ENCODE assay signal across 8 mouse cellular contexts in the genomic region with DNA sequence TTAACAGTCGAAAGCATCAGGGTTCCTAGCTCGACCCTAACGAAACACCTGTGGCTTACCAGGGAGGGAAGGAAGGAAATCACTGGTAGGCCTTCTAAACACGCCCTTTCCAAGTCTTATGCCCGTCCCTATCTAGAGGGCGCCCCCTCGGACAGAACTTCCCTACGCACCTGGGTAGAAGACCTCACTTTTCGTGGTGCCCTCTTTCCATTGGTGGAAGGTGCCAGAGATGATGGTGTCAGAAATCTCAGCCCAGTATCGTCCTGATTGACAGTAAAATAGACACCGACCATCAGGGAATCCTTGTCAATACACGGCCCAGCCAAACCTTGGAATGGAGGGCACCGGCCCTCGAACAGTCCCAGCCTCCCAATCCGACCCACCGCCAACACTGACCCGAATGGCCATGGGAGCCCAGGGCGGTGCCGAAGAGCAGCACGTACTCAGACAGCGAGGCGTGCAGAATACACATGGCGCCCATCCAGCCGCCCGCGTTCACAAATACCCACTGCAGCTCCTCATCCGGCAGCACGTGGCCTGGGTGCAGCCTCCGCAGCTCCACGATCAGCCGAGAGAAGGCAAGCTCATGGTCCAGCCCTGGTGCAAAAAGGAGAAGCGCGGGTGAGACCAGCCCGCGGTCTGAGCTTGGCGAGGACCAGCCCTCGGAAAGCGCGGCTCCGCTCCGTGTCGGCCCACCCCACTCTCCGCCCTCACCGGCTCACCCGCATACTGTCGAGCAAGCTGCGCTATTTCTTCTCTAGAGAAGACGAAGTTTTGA. TPM values are rescaled to one million over a fixed set of nuclear protein-coding genes. Genes with fewer than 3 reads are reported as not detected.
DNase-seq lines count a peak whose midpoint lies in the region; ATAC-seq and TF ChIP-seq lines count a peak whose summit lies in the region.

No protein-coding gene starts in this region.

- peaks cover 2% of the 10 kb centered on the region for H3K36me3 ChIP-seq in neural tube, embryonic 11.5 days (ENCODE audit: control insufficient read depth, insufficient read depth, low read length)
- H3K36me3 ChIP-seq in kidney, postnatal 0 days (ENCODE audit: insufficient read depth, low read length): 0 out of 2 replicates have a peak, but pooled peaks cover 4% of the 10 kb centered on the region
- 0 out of 2 replicates have a peak, but pooled peaks cover 10% of the 10 kb centered on the region for H3K36me3 ChIP-seq in lung, embryonic 15.5 days

- H3K27me3 ChIP-seq in neural tube, embryonic 11.5 days (ENCODE audit: control insufficient read depth, insufficient read depth, low read length): no peaks in the 10 kb centered on the region
- no peaks in the 10 kb centered on the region for H3K27me3 ChIP-seq in cerebellum, adult 2 months (ENCODE audit: control insufficient read depth, insufficient read depth, low read length)
- no peaks in the 10 kb centered on the region for H3K27me3 ChIP-seq in kidney, postnatal 0 days (ENCODE audit: insufficient read depth, low read length)
- no peaks in the 10 kb centered on the region for H3K27me3 ChIP-seq in lung, embryonic 15.5 days

- peak; percentile 79 for ATAC-seq in neural tube, embryonic 11.5 days (ENCODE audit: insufficient read depth, low FRiP score, low TSS enrichment)
- peak; percentile 52 for ATAC-seq in frontal cortex, adult (ENCODE audit: low TSS enrichment)
- ATAC-seq in kidney, postnatal 0 days (replicated peaks; ENCODE audit: low FRiP score, low read depth): peak; percentile 62
- peak; percentile 80 for ATAC-seq in lung, embryonic 15.5 days (ENCODE audit: borderline replicate concordance, extremely low read depth, low FRiP score, low TSS enrichment)

- peak overlapping the region; percentile 50 for H3K9ac ChIP-seq in neural tube, embryonic 11.5 days (ENCODE audit: low read length)
- H3K9ac ChIP-seq in kidney, postnatal 0 days (ENCODE audit: low read depth, low read length): peak overlapping the region; percentile 60
- H3K9ac ChIP-seq in lung, embryonic 15.5 days: peak overlapping the region; percentile 49

- no peaks in the 10 kb centered on the region for H3K9me3 ChIP-seq in neural tube, embryonic 11.5 days (ENCODE audit: control insufficient read depth, low read length)
- no peaks in the 10 kb centered on the region for H3K9me3 ChIP-seq in kidney, postnatal 0 days (replicated peaks; ENCODE audit: low read length)
- H3K9me3 ChIP-seq in lung, embryonic 15.5 days: no peaks in the 10 kb centered on the region

- no peak for DNase-seq in neural tube, embryonic 11.5 days (ENCODE audit: low spot score)
- DNase-seq in neural tube, embryonic 10.5 days (ENCODE audit: extremely low spot score, low spot score): no peak
- peak in 1 of 2 experiments; percentile 65 for DNase-seq in cerebellum, adult 2 months
- no peak for DNase-seq in kidney, postnatal 0 days (ENCODE audit: low spot score)
- DNase-seq in right cerebral cortex, adult 2 months (ENCODE audit: low spot score in 2 of 2): peak; percentile 72 to 82
- no peak for DNase-seq in yolk sac, embryonic 10.5 days (ENCODE audit: low spot score)

- 0 out of 2 replicates have a peak overlapping the region, but pooled peaks have one; percentile 4 for H3K27ac ChIP-seq in neural tube, embryonic 11.5 days (ENCODE audit: low read depth, low read length)
- H3K27ac ChIP-seq in cerebellum, adult 2 months (ENCODE audit: insufficient read depth, low read length): peak overlapping the region; percentile 60; the same call in 1 of the 2 replicates
- peak overlapping the region; percentile 47 for H3K27ac ChIP-seq in kidney, postnatal 0 days
- H3K27ac ChIP-seq in lung, embryonic 15.5 days: peak overlapping the region; percentile 80

- TF ChIP-seq POLR2A in cerebellum, adult 2 months (IDR thresholded peaks at IDR 0.05; ENCODE audit: borderline replicate concordance, insufficient read depth, low read length): no peak

- peaks cover 6% of the 10 kb centered on the region; the same call in 1 of the 2 replicates for H3K4me1 ChIP-seq in neural tube, embryonic 11.5 days (ENCODE audit: control insufficient read depth, insufficient read depth, low read length)
- H3K4me1 ChIP-seq in cerebellum, adult 2 months (ENCODE audit: control insufficient read depth, insufficient read depth, low read length): peaks cover 5% of the 10 kb centered on the region; the same call in 1 of the 2 replicates
- H3K4me1 ChIP-seq in kidney, postnatal 0 days (replicated peaks; ENCODE audit: insufficient read depth, low read length): 0 out of 2 replicates have a peak, but pooled peaks cover 4% of the 10 kb centered on the region
- H3K4me1 ChIP-seq in lung, embryonic 15.5 days: peaks cover 17% of the 10 kb centered on the region

- peak overlapping the region; percentile 92 for H3K4me2 ChIP-seq in neural tube, embryonic 11.5 days (ENCODE audit: low read depth)
- H3K4me2 ChIP-seq in kidney, postnatal 0 days (ENCODE audit: low read length): peak overlapping the region; percentile 91
- H3K4me2 ChIP-seq in lung, embryonic 15.5 days: peak overlapping the region; percentile 90

- under 1% methylated on average over 48 of the region's 48 CpGs for WGBS in neural tube, embryonic 11.5 days
- WGBS in cerebellum, adult 2 months: under 1% methylated on average over 48 of the region's 48 CpGs
- under 1% methylated on average over 44 of the region's 48 CpGs for WGBS in kidney, postnatal 0 days
- under 1% methylated on average over 48 of the region's 48 CpGs for WGBS in lung, embryonic 15.5 days

- H3K4me3 ChIP-seq in neural tube, embryonic 11.5 days (ENCODE audit: low read depth, low read length): peak overlapping the region; percentile 57
- peak overlapping the region; percentile 79 for H3K4me3 ChIP-seq in cerebellum, adult 2 months (replicated peaks; ENCODE audit: insufficient read depth, low read depth, low read length)
- H3K4me3 ChIP-seq in kidney, postnatal 0 days (replicated peaks; ENCODE audit: low read depth, low read length): peak overlapping the region; percentile 54
- peak overlapping the region; percentile 61 for H3K4me3 ChIP-seq in lung, embryonic 15.5 days

- TF ChIP-seq CTCF in cerebellum, adult 2 months (IDR thresholded peaks at IDR 0.05; ENCODE audit: borderline replicate concordance, insufficient read depth, low read depth, low read length): no peak
- TF ChIP-seq CTCF in kidney, postnatal 0 days (IDR thresholded peaks at IDR 0.05; ENCODE audit: low read depth): peak; percentile 36

RNA-seq across cellular contexts. Expression of gene Arid3c, which starts 9.6 kb away (rescaled TPM):
- polyA plus RNA-seq in neural tube, embryonic 11.5 days (2014; fragmentation: Nextera tagmentation; extraction: Ambion mirVana): 1.2 and 2.0 TPM in 2 replicates
- polyA plus RNA-seq in cerebellum, adult 2 months (2012; rRNA removed): 0.16 and 0.18 TPM in 2 replicates
- 0.08 and 0.14 TPM in 2 replicates for polyA plus RNA-seq in kidney, postnatal 0 days (2015; fragmentation: Nextera tagmentation; extraction: Ambion mirVana)
- polyA plus RNA-seq in lung, embryonic 15.5 days (2015; fragmentation: Nextera tagmentation; extraction: Ambion mirVana): not detected in 2 replicates

RNA-seq across cellular contexts. Expression of gene Galt, which starts 14.5 kb away (rescaled TPM):
- 22.7 and 25.3 TPM in 2 replicates for polyA plus RNA-seq in neural tube, embryonic 11.5 days (2014; fragmentation: Nextera tagmentation; extraction: Ambion mirVana)
- polyA plus RNA-seq in cerebellum, adult 2 months (2012; rRNA removed): 196 and 206 TPM in 2 replicates
- 72.1 and 75.2 TPM in 2 replicates for polyA plus RNA-seq in kidney, postnatal 0 days (2015; fragmentation: Nextera tagmentation; extraction: Ambion mirVana)
- polyA plus RNA-seq in lung, embryonic 15.5 days (2015; fragmentation: Nextera tagmentation; extraction: Ambion mirVana): 29.2 and 30.8 TPM in 2 replicates

RNA-seq across cellular contexts. Expression of gene Sigmar1, which starts 15.4 kb away (rescaled TPM):
- 77.8 and 83.7 TPM in 2 replicates for polyA plus RNA-seq in neural tube, embryonic 11.5 days (2014; fragmentation: Nextera tagmentation; extraction: Ambion mirVana)
- 65.9 and 71.1 TPM in 2 replicates for polyA plus RNA-seq in cerebellum, adult 2 months (2012; rRNA removed)
- polyA plus RNA-seq in kidney, postnatal 0 days (2015; fragmentation: Nextera tagmentation; extraction: Ambion mirVana): 58.4 and 64.4 TPM in 2 replicates
- 75.5 and 80.2 TPM in 2 replicates for polyA plus RNA-seq in lung, embryonic 15.5 days (2015; fragmentation: Nextera tagmentation; extraction: Ambion mirVana)

RNA-seq across cellular contexts. Expression of gene Dctn3, which starts 17.6 kb away (rescaled TPM):
- polyA plus RNA-seq in neural tube, embryonic 11.5 days (2014; fragmentation: Nextera tagmentation; extraction: Ambion mirVana): 171 and 180 TPM in 2 replicates
- polyA plus RNA-seq in cerebellum, adult 2 months (2012; rRNA removed): 162 and 167 TPM in 2 replicates
- 152 and 154 TPM in 2 replicates for polyA plus RNA-seq in kidney, postnatal 0 days (2015; fragmentation: Nextera tagmentation; extraction: Ambion mirVana)
- polyA plus RNA-seq in lung, embryonic 15.5 days (2015; fragmentation: Nextera tagmentation; extraction: Ambion mirVana): 133 and 136 TPM in 2 replicates

RNA-seq across cellular contexts. Expression of gene Rpp25l, which starts 27.2 kb away (rescaled TPM):
- 80.4 and 81.2 TPM in 2 replicates for polyA plus RNA-seq in neural tube, embryonic 11.5 days (2014; fragmentation: Nextera tagmentation; extraction: Ambion mirVana)
- 43.3 and 44.7 TPM in 2 replicates for polyA plus RNA-seq in cerebellum, adult 2 months (2012; rRNA removed)
- polyA plus RNA-seq in kidney, postnatal 0 days (2015; fragmentation: Nextera tagmentation; extraction: Ambion mirVana): 63.3 and 65.2 TPM in 2 replicates
- 80.4 and 89.8 TPM in 2 replicates for polyA plus RNA-seq in lung, embryonic 15.5 days (2015; fragmentation: Nextera tagmentation; extraction: Ambion mirVana)

Comparison
In these comparisons a context has a peak if more than half of its experiments do, and no peak if none do; other contexts are left out.
1. DNase-seq: peak in right cerebral cortex, adult 2 months (2 of 2); none in neural tube, embryonic 11.5 days (single experiment), neural tube, embryonic 10.5 days (single experiment), kidney, postnatal 0 days (single experiment) and yolk sac, embryonic 10.5 days (single experiment).
2. H3K27ac ChIP-seq: peak in every context shown above with its lines; median percentile 80 in lung, embryonic 15.5 days; 60 in cerebellum, adult 2 months; 47 in kidney, postnatal 0 days; 4 in neural tube, embryonic 11.5 days.
3. Peak in every context shown above with its lines, with median percentiles within 50 percentile points of each other: ATAC-seq, H3K4me2 ChIP-seq, H3K4me3 ChIP-seq and H3K9ac ChIP-seq.